Mouse (Mus musculus) frontal cortex, postnatal 14 days (tissue): Measurements from ENCODE around the gene Srrm1.
"Not testable (repeated sequence)": the region's sequence is repeated elsewhere in the genome, so short reads cannot be mapped to it uniquely, and the experiment has no call there.

ENCODE experiments used
- DNase-seq, 2 experiments: peaks; one replicate each; pipeline ENCODE4 v3.0.0; 2022; ENCODE audit warnings: low spot score in 2 of 2

Srrm1 gene

DNA sequence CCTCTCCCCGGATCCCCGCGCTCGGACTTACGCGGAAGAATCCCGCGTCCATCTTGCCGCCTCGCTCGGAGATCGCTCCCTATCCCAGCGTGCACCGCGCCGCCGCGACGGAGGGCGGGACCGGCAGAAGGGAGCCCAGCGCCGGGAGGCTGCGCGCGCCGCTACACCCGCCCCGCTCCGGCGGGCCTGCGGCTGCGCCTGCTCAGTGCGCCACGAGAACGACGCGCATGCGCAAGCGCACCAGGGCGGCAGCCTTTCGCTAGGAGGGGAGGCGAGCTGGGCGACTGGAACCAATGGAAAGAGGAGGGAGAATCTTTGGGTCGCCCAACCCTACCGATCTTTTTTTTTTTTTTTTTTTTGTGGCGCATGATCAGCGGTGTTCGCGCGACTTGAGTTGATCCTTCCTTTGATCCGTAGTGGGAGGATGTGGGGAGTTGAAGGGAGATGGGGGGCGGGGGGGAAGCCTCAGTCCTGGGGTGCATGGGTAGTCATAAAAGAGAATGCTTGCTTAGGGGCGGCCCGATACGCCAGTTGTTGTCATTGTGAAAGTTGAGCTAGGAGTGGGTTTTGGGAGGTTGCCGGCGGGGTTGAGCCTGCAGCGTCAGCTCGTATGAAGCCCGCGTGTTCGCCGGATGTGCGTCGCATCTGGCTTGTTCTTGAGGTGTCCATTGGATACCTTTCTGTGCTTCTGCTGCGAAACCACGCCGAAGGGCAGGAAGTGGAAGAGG is at the start of gene Srrm1:
Srrm1 (minus strand) TSS at position 256 of the 728 bp plus-strand sequence.
- DNase-seq: peak; percentile 96

DNA sequence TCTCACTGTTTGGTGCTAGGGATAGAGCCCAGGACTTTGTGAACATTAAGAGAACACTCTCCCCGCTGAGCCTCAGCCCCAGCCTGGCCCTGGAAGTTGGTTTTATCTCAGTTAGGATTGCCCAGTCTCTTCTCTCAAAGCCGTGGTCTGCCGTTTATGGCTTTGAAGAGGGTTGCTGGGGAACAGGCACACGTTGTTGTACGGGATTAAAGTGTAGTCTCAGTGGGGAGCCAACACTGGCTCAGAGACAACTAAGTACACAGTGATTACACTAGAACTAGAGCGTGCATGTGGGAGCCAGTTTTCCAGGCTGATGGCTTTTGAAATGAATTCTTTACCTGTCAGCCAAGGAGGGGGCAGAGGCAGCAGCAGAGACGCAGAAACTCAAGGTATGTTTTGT is 48.8 kb upstream of the Srrm1 start:
- no peak for DNase-seq

DNA sequence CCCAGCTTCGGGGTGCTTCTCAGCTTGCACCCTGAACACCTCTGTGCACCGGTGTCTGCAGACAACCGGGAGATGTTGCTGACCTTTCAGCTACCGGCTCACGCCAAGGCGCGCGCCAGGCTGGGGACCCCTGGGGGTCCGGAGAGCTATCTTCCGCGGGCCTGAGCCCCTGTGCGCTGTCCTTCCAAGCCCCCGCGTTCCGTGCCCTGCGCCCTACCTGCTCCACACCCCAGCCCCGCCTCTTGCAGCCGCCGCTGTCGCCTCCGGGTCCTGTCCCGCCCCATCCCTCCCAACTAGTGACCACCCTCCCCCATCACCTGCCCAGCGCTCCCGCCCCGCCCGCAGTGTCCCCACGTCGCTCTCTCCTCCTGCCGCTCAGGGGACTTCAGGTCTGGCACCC is 44.9 kb upstream of the Srrm1 start, which contains the start of gene Ncmap:
Ncmap (minus strand) TSS at position 237 of the 400 bp plus-strand sequence.
- DNase-seq: no peak

DNA sequence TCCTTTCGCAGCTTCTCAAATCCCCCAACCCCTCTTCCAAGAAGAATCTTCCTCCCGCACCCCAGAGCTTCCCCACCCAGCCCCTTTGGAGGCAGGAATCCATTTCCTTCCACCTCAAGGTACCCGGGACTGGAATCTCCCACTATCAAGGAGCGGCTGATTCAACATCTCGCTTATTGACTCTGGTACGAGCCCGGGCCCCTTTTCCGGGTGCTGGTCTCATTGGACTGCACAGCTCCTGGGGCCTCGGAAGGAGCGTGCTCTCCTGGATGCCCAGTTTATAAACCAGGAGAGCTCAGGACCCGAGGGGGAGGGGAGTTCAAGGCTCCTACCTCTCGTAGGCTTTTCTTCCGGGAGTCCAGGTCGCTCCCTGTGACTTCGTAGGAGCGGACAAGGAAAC is 44.4 kb upstream of the Srrm1 start:
- DNase-seq: no peak

DNA sequence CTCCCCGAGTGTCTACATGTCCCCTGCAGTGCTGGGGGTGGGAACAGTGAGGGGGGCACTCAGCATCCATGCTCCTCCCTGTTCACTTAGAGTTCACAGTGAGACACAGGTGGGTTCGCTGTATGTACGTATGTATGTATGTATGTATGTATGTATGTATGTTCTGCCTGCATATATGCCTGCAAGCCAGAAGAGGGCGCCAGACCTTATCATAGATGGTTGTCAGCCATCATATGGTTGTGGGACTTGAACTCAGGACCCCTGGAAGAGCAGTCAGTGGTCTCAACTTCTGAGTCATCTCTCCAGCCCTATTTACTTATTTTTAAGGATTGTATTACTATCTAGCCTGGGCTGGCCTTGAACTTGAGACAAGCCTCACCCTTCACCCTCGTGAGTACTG is 43.2 kb upstream of the Srrm1 start:
- DNase-seq: no peak

DNA sequence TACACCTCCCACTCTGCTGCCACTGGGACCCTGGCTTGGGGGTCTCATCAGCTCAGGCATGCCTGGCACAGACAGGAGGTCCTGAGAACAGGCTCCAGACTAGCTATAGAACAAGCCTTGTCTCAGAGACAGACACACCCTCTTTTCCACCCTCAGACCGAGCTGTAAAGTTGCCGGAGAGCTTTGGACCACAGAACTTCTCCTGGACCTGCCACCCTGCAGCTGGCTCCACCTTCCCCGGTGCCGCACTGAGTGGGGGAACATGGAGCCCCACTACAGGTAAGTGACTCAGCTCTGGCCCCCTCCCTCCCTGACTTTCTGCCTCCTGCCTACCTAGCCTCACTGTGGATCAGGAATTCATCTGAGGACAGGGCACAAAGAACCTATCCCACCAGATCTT is 42.3 kb upstream of the Srrm1 start:
- DNase-seq: no peak

DNA sequence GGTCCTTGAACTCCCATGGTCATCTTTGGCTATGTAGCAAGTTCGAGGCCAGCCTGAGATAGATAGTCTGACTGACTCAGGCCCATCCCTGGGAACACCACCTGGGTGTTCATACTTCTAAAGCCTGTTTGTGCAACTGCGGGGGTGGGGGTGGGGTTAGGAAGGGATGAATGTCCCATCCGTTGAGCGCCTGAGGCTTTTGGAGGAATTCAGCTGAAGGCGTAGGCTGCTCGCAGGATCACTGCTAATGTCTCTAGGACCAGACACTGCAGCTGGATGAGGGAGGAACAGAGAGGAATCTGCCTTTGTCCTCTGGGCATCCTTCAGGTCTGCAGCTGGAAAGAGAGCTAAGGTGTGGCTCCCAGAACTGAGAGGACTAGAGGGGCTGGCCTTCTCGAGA is 41.5 kb upstream of the Srrm1 start:
- DNase-seq: no peak

DNA sequence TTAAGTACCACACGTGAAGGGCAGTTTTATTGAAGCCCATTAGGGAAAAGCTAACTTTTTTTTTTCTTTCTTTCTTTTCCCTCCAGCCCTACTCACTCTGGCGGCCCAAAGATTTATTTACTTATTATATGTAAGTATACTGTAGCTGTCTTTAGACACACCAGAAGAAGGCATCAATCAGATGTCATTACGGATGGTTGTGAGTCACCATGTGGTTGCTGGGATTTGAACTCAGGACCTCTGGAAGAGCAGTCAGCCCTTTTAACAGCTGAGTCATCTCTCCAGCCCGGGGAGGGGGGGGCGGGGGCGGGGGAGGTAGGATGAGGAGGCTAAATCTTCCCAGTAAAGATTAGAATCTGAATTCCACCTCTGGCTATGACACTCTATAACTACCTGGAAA is 40.3 kb upstream of the Srrm1 start:
- DNase-seq: no peak

DNA sequence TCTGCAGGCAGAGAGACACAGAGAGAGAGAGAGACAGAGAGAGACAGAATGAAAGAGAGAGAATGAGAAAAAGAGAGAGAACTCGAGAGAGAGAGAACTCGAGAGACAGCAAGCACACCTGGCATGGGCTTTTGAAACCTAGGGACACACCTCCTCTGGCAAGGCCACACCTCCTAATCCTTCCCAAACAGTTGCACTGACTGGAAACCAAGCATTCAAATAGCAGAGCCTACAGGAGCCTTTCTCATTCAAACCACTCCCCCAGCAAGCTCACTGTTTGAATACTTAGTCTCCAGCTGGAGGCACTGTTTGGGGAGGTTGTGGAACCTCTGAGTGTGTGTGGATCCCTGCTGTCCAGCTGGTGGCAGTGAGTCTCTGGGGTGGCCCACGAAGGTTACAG is 39.7 kb upstream of the Srrm1 start:
- DNase-seq: no peak

DNA sequence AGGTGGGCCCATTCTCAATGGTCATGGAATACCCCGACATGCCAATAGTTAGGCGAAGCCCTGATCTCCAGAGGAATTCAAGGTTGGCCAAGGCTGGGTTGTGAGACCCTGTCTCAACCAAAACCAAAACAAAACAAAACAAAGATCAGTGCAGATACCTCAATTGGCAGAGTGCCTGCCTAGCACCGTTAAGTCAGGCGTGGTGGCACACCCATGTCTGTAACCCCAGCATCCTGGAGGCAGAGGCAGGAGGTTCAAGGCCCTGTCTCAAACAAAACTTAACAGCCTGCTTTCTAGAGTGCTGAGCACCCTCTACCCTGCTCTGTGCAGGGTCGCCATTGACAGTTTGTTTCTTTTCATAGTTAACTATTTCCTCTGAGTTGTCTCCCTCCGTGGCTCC is 37.9 kb upstream of the Srrm1 start:
- DNase-seq: no peak

DNA sequence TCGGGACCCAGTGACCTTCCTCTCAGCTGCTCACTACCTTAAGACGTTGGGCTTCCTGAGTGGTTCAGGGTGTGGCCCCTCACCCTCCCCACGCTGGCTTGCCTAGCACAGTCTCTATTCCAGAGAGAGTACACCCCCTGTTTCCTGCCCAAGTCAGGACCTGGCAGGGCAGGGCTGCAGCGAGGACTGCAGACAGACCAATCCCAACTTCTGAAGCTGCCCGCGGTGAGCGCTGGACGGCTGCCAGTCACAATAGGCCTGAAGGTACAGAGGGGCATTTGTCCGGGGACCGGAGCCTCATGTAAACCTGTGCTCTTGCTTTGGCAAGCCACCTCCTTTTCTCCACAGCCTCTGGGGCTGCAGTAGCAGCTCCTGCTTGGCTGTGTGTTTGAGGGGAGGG is 32.5 kb upstream of the Srrm1 start:
- DNase-seq: no peak

DNA sequence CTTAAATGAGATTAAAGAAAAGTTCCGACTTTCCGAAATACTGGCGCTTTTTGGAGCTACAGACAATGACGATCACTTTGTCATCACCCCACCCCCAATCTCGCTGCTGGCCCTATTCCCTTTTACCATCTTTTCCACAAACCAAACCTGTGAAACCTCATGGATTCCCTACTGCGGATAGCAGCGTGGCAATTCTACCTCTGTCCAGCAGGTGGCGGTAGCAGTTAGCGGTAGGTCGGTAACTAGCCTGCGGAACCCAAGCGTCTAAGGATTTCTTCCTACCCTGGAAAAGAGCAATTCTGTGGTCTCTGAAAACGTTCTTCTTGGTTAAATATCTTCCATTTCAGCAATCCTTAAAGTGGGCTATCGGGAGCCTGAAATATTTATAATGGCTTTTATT is 29.2 kb upstream of the Srrm1 start:
- peak; percentile 23 to 68 for DNase-seq

DNA sequence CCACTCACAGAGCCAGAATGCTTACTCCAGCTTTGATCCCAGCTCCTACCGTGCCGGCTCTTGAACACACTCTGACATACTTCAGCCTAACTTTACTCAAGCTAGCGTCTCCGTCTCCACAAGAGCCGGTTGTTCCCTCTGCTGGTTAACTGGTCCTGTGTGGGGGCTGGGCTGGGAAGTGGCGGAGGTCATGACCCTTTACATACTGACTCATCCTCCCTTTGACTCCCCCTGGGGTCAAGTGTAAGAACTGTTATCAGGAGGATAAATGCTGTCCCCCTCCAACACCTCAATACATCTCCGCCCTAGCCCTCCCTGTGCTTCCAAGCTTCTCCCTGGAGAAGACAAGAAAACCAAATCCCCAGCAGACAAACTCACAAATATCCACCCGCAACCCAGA is 28.2 kb upstream of the Srrm1 start:
- DNase-seq: no peak

DNA sequence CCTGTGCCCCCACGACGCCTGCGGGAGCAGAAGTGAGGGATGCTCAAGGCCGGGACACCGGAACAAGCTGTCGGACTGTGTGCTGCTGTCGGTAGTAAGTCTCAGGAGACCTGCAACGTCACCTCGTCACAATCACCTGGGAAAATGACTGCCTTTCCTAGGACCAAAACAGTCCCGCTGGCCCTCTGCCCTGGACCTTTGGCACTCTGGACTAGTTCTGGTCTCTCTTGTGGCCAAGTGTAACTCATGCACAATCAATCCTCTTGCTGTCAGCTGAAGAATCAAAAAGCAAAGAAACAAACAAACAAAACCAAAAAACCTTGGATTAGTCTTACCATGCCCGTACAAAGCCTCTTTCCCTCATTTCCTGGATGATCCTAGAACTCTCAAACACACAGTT is 24.1 kb upstream of the Srrm1 start:
- no peak for DNase-seq

DNA sequence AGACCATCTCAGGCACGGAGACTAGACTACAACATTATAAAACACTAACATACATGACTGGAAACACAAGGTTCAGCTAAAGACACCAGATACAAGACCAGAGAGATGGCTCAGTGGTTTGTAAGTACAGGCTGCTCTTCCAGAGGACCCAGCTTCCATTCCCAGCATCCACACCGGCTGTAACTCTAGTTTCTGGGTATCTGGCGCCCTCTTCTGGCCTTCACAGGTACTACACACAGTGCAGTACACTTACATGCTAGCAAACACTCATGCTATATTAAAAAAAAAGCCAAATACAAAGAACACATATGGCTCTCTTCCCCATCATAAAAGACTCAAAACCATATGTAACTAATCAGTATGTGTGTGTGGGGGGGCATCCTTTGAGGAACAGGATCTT is 22.3 kb upstream of the Srrm1 start:
- no peak for DNase-seq

DNA sequence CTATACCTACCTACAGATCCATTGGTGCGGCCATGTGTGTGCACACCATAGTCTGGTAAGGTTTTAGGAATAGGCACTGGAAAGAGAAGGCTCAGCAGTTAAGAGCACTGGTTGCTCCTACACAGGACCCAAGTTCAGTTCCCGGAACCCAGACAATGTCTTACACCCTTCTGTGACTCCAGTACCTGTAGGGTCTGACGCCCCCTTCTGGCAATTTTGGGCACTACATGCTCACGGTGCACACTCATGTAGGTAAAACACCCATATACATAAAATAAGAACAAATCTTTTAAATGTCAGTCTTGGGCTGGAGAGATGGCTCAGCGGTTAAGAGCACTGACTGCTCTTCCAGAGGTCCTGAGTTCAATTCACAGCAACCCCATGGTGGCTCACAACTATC is 20.2 kb upstream of the Srrm1 start:
- DNase-seq: no peak

DNA sequence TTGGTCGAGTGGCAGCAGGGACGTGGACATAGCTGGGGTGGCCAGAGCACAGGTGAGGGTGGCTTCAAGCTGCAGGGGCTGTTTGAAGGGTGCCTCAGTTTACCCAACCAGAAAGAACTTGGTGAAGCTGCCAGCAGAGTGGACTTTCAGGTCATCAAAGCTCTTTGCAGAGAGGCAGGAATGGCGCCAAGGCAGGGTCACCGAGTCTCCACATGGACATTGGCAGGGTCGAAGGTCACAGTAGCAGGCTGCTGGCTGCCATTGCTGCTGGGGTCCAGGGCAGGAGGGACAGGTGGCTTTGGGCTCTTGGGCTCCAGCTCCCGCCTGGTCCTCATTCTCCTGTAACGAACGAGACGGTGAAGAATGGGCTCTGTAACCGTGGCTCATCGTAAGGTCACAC is 17.3 kb upstream of the Srrm1 start:
- DNase-seq: no peak

DNA sequence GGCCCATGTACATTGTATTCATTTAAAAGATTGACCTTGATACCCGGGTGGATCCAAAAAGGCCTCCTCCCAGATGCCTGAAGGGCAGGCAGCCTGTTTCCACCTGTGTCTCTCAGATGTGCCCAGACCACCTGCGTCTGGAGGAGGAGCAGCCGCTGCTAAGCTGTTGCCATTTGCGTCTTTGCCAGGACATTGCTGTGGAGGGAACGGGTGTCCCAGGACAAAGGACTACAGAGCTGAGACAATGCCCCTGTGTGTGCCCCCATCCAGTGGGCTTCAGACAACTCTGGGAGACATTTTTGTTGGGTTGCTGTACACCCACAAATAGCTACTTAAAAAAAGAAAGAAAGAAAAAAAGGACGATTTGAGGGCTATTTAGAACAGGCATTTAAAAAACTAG is 9.7 kb upstream of the Srrm1 start:
- DNase-seq: peak in 1 of 2 experiments; percentile 29

DNA sequence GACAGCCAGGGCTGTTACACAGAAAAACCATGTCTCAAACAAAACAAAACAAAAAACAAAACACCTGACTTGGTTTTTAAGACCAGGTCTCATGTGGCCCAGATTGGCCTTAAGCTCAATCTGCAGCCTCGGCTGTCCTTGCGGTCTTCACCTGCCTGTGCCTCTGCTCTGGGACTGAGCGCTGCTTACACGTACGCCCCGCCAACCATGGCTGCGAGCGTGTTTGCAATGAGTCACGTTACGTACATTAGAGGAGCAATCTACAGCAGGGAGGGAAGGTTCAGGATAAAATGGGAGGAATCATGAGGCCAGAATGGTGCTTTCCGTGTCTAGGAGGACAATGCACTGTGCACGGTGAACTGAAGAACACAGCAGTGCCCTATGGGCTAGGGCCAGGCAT is 8.6 kb upstream of the Srrm1 start:
- no peak for DNase-seq

DNA sequence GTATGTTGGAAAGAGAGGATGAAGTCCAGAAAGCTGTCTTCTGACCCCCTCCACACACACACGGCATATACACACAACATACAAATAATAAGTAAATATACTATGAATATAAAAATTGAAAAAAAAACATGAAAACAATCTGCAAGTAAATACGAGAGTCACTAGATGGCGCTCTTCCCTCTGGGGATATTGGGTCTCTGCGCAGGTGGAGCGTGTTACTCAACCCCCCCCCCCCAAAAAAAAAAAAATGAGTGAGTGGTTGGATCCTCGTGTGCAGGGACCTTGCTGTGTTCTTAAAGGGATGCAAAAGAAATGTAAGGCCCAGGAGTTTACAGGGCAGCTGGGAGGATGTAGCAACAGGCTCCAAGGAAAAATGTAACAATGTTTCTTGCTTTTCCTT is 5.6 kb upstream of the Srrm1 start:
- no peak for DNase-seq

DNA sequence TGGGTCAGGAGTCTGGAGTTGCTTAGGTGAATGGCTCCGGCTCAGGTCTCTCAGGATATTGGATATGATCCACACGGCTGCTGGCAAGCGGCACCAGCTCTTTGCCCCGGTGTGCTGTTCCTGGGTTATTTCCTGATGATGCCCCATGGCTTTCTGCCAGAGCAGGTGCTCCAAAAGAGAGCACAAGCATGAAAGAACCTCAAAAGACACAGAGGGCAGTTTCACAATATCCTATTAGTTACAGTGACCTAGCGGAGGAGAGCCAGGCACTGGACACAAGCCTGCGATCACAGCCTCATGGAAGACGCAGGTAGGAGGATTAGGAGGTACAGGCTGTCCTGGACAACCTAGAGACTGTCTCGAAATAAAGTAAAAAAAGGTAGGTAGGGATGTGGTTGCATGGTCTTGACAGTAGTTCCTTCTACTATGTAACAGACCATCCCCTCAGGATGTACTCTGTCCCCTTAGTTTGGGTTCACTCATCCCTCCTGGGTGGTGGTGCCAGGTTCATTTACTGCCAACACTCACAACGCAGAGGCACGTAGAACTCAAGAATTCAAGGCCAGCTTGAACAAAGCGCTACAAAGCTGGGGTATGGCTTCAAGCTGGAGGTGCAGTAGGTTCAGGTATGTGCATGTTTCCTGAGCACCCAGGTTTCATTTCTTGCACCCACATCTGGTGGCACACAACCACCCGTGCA is 4.2 kb upstream of the Srrm1 start:
- DNase-seq: no peak

DNA sequence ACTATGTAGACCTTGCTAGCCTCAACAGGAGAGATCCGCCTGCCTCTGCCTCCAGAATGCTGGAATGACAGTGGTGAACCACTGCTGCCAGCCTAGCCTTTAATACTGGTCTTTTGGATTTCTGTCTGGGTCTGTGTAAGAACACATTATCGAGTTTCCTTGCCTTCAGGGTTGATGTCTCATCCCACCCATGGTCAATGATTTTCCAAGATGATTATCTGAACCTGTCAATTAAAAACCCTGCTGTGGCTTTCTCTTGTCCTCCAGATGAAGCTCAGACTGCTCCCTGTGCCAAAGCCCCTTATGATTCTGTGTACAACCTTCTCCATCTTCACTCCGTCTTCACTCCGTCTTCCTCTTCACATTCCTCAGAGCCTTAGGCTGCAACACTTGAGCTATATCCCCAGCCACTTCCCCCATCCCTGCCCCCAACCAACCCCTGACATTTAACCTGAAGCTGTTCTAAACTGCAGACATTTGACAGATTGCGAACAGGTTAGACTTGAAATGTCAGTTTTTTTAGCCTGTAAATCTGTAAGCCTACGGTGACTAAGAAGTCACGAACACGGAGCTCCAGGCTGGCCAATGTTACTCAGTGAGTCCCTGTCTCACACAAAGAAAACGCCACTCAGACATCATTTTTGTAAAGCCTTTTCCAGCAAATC is 2.9 kb upstream of the Srrm1 start:
- no peak for DNase-seq

DNA sequence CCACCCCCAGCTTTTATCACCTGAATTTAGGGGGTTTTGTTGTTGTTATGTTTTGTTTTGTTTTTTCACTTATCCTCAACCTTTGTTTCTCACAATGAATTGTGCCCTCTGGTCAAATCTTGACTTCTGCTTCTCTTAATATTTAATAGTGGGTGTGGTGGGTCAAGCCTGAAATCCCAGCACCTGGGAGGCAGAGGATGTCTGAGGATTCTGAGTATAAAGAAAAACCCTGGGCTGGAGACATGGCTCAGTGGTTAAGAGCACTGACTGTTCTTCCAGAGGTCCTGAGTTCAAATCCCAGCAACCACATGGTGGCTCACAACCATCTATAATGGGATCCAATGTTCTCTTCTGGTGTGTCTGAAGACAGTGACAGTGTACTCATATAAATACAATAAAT is 1.6 kb upstream of the Srrm1 start:
- not testable (repeated sequence) for DNase-seq
